Mouse (Mus musculus): Measurements from ENCODE around the gene Slc39a5. TPM values are rescaled to one million over a fixed set of nuclear protein-coding genes. Genes with fewer than 3 reads are reported as not detected.

Gene Slc39a5
- not detected for total RNA-seq (2021)

DNA sequence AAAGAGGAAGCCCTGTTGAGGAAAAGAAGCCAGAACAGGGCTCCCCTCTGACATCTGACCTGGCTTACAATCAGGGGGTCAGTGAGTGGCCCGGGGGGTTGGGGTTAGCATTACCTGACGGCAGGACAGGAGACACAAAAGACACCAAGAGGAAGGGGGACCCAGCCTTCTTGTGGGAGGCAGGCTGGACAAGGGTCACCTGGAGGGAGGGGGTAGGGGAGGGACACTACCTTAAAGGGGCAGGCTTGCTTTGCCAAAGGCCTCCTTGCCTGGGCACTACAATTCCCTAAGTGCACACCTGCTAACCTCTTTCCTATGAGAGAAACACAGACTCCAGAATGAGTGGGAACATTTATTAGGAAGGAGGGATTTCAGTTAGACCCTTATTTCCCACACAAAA, at the start of gene Slc39a5:
TSS of gene Slc39a5 (minus strand) at position 174 of the 400 bp plus-strand sequence.
- no peak for DNase-seq

DNA sequence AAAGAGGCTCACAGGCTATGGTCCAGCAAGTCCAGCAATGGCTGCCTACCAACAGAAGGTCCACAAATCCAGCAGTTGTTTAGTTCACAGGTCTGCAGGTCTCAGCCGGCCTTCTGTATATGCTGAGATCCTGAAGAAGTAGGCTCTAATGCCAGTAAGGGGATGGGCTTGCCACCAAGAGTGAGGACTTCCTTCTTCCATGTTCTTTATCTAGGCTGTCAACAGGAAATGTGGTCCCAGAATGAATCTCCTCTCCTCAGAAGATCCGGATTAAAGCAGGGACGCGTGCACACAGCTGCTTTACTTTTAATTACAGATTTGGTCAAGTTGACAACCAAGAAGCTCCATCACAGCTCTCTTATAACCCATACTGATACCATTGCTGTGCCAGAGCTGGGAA, 44.4 kb upstream of the Slc39a5 start:
- DNase-seq, result no peak

DNA sequence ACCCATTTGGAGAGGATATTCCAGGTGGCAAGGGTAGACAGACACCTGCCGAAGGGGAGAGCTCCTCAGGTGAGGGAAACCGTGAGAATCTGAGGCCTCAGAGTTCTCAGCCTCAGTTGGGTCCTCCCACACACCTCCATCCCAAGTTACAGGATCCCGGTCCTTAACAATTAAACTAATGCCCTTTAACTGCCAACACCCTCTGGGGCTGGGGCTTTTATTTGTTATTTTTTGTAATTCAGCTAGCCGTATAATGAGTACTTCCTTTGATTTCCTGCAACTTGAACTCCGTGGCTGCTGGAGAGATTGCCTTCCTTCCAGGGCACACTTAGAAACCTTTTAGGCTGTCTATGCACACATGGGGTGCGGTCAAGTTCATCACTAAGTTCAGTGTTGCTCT, 43.3 kb upstream of the Slc39a5 start:
- no peak for DNase-seq

- DNase-seq, result no peak
These were observed 41.7 kb upstream of the Slc39a5 start for GRCm38 (mm10) chr10:128442718-128443117.

GRCm38 (mm10) chr10:128441324-128442119, 40.5 kb upstream of the Slc39a5 start:
- DNase-seq, result no peak

DNA sequence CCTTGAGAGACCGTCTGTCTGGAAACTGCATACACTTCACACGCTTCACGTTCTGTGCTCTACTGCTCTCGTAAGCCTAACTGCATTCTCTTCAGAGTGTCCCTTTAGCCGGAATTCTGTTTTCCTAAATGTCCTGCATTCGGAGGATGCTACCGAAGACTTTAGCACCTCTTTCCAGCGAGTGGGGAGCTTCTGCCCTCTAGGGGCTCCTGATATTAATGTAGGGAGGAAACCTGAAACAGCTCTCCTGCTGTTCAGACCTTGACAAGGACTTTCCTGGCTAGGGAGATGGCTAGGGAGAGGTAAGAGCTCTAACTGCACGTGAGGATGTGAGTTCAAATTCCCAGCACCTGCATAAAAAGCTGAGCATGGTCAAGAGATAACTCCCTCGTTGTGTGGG, 39.4 kb upstream of the Slc39a5 start:
- no peak for DNase-seq

DNA sequence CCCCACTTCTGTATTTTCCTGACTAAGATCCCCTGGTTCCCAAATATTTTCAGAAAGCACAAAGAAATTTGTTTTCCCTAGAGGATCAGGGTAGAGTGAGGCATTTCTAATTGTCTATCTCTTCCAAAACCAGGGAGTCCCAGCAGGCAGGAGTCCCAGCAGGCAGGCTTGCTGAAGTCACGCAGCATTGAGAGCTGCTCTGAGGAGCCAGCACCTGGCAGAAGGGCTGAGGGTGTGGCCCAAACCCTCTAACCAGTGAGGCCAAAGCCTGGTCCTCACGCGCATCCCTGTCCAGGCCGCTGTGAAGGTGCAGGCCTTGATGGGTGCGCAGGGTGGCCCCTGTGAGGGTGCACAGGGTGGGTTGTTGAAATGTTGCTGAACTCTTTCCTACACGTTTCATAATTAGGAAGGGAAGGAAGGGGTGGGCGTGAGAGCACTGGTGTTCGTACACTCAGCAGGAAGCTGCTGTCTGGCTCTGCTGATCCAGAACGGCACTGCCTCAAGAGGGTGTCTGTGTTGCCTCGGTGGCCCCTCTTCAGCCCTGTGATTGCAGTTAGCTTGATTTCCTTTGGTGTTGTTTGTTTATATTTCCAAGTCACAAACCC, 37.7 kb upstream of the Slc39a5 start:
- DNase-seq, result peak in 1 of 2 experiments; percentile 48

GRCm38 (mm10) chr10:128436376-128436775, 35.3 kb upstream of the Slc39a5 start:
- DNase-seq, result no peak

GRCm38 (mm10) chr10:128435873-128436272, 34.8 kb upstream of the Slc39a5 start:
- DNase-seq, result no peak

GRCm38 (mm10) chr10:128435186-128435823, 34.3 kb upstream of the Slc39a5 start:
- no peak for DNase-seq

DNA sequence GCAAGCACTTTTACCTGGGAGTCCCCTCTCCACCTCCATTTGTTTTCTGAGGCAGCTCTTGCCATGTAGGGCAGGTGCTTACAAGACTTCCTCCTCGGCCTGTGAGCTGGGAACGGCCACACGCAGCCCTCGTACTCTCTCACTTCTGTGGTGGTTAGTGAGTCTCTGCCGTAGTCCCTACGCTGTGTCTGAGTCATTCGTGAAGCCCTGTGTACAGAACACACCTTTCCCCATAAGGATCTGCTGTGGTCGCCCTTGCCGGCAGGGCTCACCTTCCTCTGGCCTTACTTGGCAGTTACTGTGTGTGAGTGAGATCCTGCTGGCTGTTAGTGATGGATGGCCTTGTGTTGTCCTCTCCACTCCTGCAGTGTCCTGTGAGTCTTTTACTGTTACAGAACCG, 33.7 kb upstream of the Slc39a5 start:
- no peak for DNase-seq

- no peak for DNase-seq
These were observed 32.4 kb upstream of the Slc39a5 start for GRCm38 (mm10) chr10:128433417-128433816.

- no peak for DNase-seq
These were observed 28.4 kb upstream of the Slc39a5 start for GRCm38 (mm10) chr10:128429454-128429853.

- DNase-seq, result no peak
These were observed 28.0 kb upstream of the Slc39a5 start for GRCm38 (mm10) chr10:128429052-128429451.

DNA sequence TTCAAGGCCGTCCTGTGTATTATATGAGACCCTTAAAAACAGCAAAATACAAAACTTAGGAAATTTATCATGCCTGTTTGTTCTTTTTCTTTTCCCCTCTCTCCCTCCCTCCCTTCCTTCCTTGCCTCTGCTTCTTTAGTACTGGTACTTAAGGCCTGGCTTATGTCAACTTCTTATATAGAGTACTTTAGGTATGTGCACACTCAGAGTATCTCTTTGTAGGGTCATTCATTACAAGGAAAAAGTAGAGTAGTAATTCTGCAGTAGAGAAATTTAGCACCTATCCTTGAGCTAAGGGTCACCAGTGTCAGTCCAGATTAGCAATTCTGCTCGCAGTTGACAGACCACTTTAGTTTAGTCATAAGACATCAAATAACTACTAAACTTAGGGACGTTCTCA, 24.2 kb upstream of the Slc39a5 start:
- no peak for DNase-seq

DNA sequence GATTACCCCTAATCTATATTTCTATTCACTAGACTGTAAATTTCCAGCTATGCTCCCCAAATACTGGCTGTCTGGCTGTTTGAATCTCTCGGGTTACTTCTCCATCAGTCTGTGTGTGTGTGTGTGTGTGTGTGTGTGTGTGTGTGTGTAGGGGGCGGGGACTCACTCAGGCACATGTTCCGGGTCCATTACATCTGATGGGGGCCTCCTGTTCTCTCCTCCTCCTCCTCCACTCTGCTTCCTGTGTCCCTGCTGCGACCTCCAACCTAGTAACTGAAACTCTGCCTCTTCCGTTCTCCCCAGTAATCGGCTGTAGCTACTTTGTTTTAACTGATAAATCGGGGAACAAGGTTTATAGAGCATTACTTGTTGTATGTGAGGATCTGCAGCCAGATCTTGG, 23.6 kb upstream of the Slc39a5 start:
- DNase-seq, result no peak

- DNase-seq, result no peak
These were observed 21.4 kb upstream of the Slc39a5 start for GRCm38 (mm10) chr10:128422426-128422825.

DNA sequence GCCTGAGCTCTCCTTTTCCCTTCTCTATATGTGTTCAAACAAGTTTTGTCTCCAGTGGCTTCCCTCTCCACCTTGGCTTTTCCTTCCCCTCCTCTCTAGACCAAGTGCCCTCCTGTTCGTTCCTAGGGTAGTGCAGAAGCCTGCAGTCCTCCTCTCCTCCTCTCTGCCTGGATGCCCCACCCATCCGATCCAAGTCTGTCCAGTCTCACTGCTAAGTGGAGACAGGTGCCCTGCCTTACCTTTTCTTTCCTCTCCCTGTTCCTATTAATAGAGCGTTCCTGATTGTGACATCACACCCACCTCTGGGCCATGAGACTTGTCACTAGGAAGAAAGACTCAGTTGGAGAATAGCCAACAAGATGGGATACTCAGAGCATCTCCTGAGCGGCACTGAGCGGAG, 13.8 kb upstream of the Slc39a5 start:
- no peak for DNase-seq

DNA sequence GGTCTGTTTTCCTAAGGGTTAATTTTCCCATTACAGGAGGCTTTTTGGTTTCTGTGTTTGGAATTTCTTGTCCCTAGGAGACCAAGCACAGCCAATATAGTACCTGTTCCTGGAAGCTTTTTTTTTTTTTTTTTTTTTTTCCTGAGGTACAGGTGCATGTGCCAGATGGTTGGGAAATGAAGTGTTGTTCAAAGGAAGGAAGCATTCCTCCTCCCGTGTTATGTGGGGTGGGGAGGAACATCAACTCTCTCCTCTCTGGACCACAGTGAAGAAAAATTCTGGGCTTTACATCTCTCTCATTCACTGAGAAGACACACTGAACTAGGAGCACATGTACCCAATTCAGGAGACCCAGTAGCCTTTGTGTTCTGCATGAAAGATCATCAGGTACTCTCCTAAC, 12.0 kb upstream of the Slc39a5 start:
- DNase-seq, result no peak

DNA sequence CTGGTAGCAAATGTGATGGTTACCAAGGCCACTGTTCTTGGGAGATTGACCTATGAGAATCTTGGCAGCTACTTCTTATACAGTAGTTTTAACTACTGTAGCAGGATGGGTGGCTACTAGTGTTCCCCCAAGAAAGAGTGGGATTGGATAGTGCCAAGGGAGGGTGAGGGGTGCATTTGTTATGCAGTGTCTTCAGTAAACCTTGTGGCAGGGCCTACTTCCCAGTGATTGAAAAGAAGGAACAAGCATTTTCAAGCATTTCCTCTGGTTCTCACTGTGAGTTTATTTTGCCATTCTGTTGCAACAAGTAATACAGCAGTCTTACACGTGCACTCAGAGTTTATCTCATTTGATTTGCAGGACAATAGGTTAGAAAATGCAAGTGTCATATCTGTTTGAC, 11.5 kb upstream of the Slc39a5 start:
- no peak for DNase-seq

DNA sequence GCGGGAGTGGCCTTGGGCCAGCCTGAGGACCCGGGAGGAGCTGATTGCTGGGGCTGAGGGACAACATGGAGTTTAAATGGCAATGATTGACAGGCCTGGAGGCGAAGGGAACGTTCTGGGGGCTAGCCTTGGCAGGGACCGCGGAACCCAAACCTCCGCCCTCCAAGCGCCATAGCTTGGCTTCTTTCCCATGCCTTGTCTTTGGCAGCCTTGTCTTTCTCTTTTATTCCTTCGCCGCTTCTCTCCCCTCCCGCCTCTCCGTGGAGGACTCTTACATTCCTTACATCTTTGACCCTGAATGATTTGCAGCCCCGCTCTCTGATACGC, 11.0 kb upstream of the Slc39a5 start:
- DNase-seq, result no peak

DNA sequence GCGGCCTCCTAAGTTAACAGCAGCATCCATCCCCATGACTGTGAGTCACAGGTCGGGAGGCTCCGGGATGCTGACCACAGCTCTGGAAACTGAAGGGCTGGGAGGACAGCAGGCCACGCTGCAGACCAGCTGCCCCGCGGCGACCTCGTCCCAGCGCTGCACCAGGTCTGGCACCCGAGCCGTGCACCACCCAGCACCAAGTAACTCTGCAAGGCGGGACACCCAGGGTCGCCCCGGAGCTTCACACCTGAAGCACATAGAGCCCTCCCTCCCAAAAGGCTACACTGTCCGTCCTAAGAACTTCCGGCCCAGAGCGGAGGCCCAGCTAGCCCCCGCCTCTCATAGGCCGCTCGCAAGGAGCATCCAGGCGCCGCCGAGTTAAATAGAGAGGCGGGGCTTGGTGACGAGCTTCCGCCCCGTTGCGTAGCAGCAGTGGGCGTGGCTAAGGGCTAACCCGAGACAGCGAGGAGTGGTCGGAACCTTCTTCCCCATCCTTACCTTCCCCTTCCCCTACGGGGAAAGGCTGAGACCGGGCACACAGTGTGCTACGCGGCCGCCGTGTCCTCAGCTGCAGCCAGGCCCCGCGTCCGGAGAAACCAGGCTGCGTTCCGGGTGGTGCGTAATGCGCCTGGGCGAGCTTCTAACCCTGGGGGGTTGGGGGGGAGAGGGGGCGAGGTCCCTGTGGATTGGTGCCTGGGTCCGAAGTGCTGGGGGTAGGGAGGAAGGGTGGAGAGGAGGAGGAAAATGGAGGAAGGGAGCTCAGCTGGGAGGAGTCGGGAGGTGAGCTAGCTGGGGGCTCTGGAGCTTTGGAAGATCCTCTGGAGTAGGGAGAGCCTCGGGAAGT, 10.4 kb upstream of the Slc39a5 start, which contains the start of the genes Nabp2 and Rnf41:
TSS of gene Nabp2 (minus strand) at position 282 of the 844 bp plus-strand sequence.
TSS of gene Rnf41 (plus strand) at position 447 of the 844 bp plus-strand sequence.
- DNase-seq, result peak; percentile 95 to 96

- DNase-seq, result no peak
These were observed 9.5 kb upstream of the Slc39a5 start for GRCm38 (mm10) chr10:128410560-128410845.

Data from layer of hippocampus, postnatal 36 days (tissue).